Mouse (Mus musculus): Measurements from ENCODE around the gene Ajuba. TPM values are rescaled to one million over a fixed set of nuclear protein-coding genes. Genes with fewer than 3 reads are reported as not detected.

The Ajuba gene
- 18.8 and 22.4 TPM in 2 replicates for polyA plus RNA-seq (2012; rRNA removed)

DNA sequence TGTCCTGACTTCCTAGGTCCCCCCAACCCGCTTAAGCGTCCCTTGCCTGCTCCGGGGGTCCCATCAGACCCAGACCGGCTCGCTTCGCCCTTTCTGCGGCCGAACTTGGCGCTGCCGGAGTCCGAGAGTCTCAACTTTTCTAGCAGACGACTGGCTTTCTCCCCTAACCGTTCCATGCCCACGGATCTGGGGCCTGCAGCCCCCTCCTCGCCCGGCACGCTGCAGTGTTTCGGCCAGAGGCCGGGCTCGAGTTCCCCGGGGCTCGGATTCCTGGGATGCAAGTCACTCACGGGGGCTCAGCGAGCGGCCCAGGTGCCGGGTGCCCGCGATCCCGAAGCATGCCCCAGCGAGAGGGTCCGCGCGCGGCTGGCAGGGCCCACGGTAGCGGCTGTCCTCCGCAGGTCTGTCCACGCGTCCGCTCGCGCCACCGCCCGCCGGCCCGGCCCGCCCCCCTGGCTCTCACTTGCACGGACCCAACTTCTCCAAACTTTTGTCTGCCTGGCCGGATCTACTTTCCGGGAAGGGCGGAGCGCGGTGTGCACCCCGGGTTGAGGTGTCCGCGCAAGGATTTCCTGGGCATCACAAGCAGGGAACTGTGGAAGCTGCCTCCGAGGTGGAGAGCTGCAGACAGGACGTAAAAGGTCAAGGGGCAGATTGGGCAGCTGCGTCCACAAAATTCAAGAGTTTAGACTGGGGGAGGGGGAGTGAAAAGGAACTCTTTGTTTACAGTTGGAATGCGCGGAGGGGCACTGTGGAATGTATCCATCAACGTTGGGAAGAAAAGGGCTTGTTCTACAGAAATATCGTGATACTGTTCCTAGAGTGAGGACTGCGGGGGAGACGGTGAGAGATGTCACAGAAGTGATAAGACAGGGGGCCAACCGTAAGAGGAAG lies at the start of gene Ajuba:
TSS of gene Ajuba (minus strand) at position 470 of the 894 bp plus-strand sequence.

GRCm38 (mm10) chr14:54621133-54621532 lies 43.8 kb upstream of the Ajuba start, which contains the start of gene Psmb11:
TSS of gene Psmb11 (plus strand) at chr14:54621433.

GRCm38 (mm10) chr14:54617897-54618365 lies 40.6 kb upstream of the Ajuba start, which contains the start of gene Psmb5:
TSS of gene Psmb5 (minus strand) at chr14:54618022.

DNA sequence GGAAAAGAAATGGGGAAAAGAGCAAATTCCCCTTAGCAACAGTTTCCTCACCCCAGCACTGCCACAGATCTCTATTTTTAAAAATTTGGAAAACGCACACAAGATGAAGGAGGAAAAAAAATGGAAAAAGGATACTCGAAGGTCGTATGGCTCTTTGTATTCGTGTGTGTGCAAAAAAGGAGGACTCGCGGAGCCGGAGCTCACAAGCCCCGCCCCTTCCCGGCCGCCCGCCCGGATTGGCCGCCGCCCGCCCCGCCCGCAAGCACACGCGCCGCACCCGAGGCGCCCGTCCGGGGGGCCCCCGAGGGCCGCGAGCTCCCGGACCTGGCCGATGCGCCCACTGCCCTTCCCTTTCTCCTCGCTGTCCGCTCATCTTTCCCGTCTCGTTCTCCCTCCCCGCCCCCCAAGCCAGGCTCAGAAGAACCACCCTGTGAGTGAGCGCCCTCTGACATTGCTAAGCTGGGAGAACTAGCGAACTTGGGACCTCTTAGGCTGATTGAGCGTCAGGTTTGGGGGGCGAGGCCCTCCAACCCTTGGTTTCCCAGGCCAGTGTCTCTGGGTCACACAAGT lies 28.5 kb upstream of the Ajuba start, which contains the start of gene 4931414P19Rik:
TSS of gene 4931414P19Rik (minus strand) at position 242 of the 570 bp plus-strand sequence.

GRCm38 (mm10) chr14:54553975-54554769 lies 23.2 kb downstream of the Ajuba start, which contains the start of gene Haus4:
TSS of gene Haus4 (minus strand) at chr14:54554616.

Other genes with a start within 250 kb of the Ajuba start
- gene Oxa1l, start 216.7 kb downstream of the Ajuba start, polyA plus RNA-seq (2012; rRNA removed) = 81.8 and 85.0 TPM in 2 replicates
- 5.7 and 7.1 TPM in 2 replicates for gene Slc7a7, start 159.8 kb downstream of the Ajuba start, polyA plus RNA-seq (2012; rRNA removed)
- gene Mrpl52, start 150.6 kb downstream of the Ajuba start, polyA plus RNA-seq (2012; rRNA removed) = 255 and 291 TPM in 2 replicates
- 90.9 and 146 TPM in 2 replicates for gene Mmp14, start 145.9 kb downstream of the Ajuba start, polyA plus RNA-seq (2012; rRNA removed)
- 31.8 and 38.1 TPM in 2 replicates for gene Lrp10, start 113.4 kb downstream of the Ajuba start, polyA plus RNA-seq (2012; rRNA removed)
- 20.9 and 22.1 TPM in 2 replicates for gene Rem2, start 101.5 kb downstream of the Ajuba start, polyA plus RNA-seq (2012; rRNA removed)
- 86.0 and 93.6 TPM in 2 replicates for gene Prmt5, start 60.0 kb downstream of the Ajuba start, polyA plus RNA-seq (2012; rRNA removed)
- gene Haus4, start 22.9 kb downstream of the Ajuba start, polyA plus RNA-seq (2012; rRNA removed) = 19.3 and 21.2 TPM in 2 replicates
- 12.6 and 15.1 TPM in 2 replicates for gene 4931414P19Rik, start 28.4 kb upstream of the Ajuba start, polyA plus RNA-seq (2012; rRNA removed)
- 256 and 274 TPM in 2 replicates for gene Psmb5, start 40.5 kb upstream of the Ajuba start, polyA plus RNA-seq (2012; rRNA removed)
- 0.06 and 0.39 TPM in 2 replicates for gene Psmb11, start 43.9 kb upstream of the Ajuba start, polyA plus RNA-seq (2012; rRNA removed)
- gene Gm17606, start 63.4 kb upstream of the Ajuba start, polyA plus RNA-seq (2012; rRNA removed) = not detected in 2 replicates
- 58.5 and 72.3 TPM in 2 replicates for gene Cdh24, start 63.8 kb upstream of the Ajuba start, polyA plus RNA-seq (2012; rRNA removed)
- 70.3 and 72.1 TPM in 2 replicates for gene 1700123O20Rik, start 108.7 kb upstream of the Ajuba start, polyA plus RNA-seq (2012; rRNA removed)
- gene Acin1, start 109.4 kb upstream of the Ajuba start, polyA plus RNA-seq (2012; rRNA removed) = 356 and 358 TPM in 2 replicates
- 0.09 and 0.20 TPM in 2 replicates for gene Gm29776, start 121.3 kb upstream of the Ajuba start, polyA plus RNA-seq (2012; rRNA removed)
- 0.16 and 0.17 TPM in 2 replicates for gene Cebpe, start 134.6 kb upstream of the Ajuba start, polyA plus RNA-seq (2012; rRNA removed)
- gene Slc7a8, start 204.4 kb upstream of the Ajuba start, polyA plus RNA-seq (2012; rRNA removed) = 9.6 and 9.9 TPM in 2 replicates
- gene Rnf212b, start 236.6 kb upstream of the Ajuba start, polyA plus RNA-seq (2012; rRNA removed) = not detected in 2 replicates

Measured in central nervous system, embryonic 14 days (tissue).